Mouse (Mus musculus) layer of hippocampus, adult 2 months (tissue): ENCODE measurements at regions not wholly inside any gene's neighbourhood (a gene's known extent, or its start where the extent isn't known, plus 50 kb on each side); places are given as distances from the start of the nearest gene placed in this dataset.

Experiments used
- DNase-seq, 2 experiments: peaks; one replicate each; pipeline ENCODE4 v3.0.0; 2022; ENCODE audit warnings: low spot score in 2 of 2
- H3K27ac ChIP-seq: fragments of 200-600 bp; 2 replicates; pipeline ENCODE4 v1.8.1; 2022
- H3K4me3 ChIP-seq: fragments of 200-600 bp; 2 replicates; pipeline ENCODE4 v1.8.1; 2022; ENCODE audit warnings: mild to moderate bottlenecking
- CTCF ChIP-seq: fragments of 200-600 bp; conservative IDR thresholded peaks from 2 replicates; pipeline ENCODE4 v1.8.1; 2022; ENCODE audit warnings: antibody characterized with exemption, mild to moderate bottlenecking, moderate library complexity

GRCm38 (mm10) chr9:47251160-47251559 is 252.6 kb downstream of the Gm4791 start:
- no peak overlapping the region for H3K4me3 ChIP-seq
- TF ChIP-seq CTCF = peak; percentile 20; the same call in 1 of the 2 replicates
- H3K27ac ChIP-seq = no peak overlapping the region
- no peak for DNase-seq

DNA sequence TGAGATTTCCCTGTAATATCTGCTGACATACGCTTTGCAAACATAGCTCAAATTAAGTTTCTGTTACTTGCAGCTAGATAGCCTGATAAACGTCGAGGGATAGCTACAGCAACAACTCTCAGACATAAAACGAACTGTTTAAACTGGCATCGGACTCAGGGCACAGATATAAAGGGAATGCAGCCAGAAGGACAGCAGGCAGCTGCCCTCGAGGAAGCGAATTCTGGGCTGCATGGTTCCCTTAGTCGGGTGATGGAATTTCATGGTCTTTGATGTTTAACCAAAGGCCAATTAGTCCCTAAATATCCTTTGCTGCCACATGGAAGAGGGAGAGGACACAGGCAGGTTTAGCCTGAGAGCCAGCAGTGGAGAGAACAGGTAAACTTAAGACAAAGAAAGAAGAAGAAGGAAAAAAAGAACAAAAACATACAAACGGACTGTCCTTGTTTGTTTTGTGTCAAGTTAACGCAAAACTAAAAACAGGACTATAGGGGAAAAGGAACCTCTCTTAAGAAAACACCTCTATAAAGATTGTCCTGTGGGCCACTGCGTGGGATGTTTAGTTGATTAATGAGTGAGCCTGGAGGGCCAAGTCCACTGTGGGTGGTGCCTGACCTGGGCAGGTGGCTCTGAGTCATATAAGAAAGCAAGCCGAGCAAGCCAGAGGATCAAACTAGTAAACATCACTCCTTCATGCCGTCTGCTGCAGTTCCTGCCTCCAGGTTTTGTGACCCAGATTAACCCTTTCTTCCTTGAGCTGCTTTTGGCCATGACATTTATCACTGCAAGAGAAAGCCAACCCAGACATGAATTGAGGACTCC is 255.5 kb downstream of the Gm4791 start:
- DNase-seq = no peak
- no peak for TF ChIP-seq CTCF
- no peak overlapping the region for H3K27ac ChIP-seq
- H3K4me3 ChIP-seq = no peak overlapping the region

DNA sequence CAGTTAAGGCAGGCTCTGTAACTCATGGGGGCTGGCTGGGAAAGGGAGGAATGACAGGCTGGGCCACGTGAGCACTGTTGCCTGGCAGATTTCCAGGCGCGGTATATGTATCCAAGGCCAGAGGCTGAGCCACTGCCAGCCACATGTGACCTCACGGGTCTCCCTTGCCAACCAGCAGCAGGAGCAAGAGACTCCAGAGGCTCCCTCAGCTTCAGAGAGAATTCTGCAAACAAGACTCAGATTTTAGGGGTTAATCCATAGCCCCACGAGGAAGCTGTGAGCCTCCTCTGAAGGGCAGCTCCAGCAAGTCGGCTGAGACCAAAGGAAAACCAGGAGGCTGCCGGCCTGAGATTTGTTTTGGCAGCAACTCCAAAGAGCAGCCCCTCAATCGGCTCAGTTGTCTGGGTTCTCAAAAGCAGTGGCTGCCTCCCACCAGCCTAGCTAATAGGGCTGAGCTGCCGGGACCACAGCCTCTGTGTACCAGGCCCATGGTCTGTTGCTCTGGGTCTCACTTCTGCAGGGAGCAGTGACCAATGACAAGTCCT is 264.0 kb upstream of the Cadm1 start:
- Histone ChIP-seq H3K27ac (no peak overlapping the region), H3K4me3 (no peak overlapping the region)
- no peak for DNase-seq
- TF ChIP-seq CTCF = no peak

- no peak overlapping the region for H3K4me3 ChIP-seq
- no peak overlapping the region for H3K27ac ChIP-seq
- no peak for DNase-seq
- no peak for TF ChIP-seq CTCF
These were observed 253.5 kb upstream of the Cadm1 start for GRCm38 (mm10) chr9:47276303-47277005.

GRCm38 (mm10) chr9:47279410-47279809 is 250.6 kb upstream of the Cadm1 start:
- no peak for DNase-seq
- Histone ChIP-seq H3K4me3 (no peak overlapping the region), H3K27ac (no peak overlapping the region)
- TF ChIP-seq CTCF = no peak

GRCm38 (mm10) chr9:47280146-47280545 is 249.8 kb upstream of the Cadm1 start:
- Histone ChIP-seq H3K4me3 (no peak overlapping the region), H3K27ac (no peak overlapping the region)
- no peak for TF ChIP-seq CTCF

GRCm38 (mm10) chr9:47280598-47280997 is 249.4 kb upstream of the Cadm1 start:
- TF ChIP-seq CTCF = 0 out of 2 replicates have a peak, but pooled peaks have one; percentile 22
- H3K27ac ChIP-seq = no peak overlapping the region
- no peak for DNase-seq

More at GRCm38 (mm10) chr9:47280146-47280545, 249.8 kb upstream of the Cadm1 start:
- DNase-seq = no peak

GRCm38 (mm10) chr9:47283746-47284455 is 246.1 kb upstream of the Cadm1 start:
- H3K27ac ChIP-seq = no peak overlapping the region
- H3K4me3 ChIP-seq = no peak overlapping the region
- no peak for TF ChIP-seq CTCF
- DNase-seq = peak in 1 of 2 experiments; percentile 14

More at GRCm38 (mm10) chr9:47280598-47280997, 249.4 kb upstream of the Cadm1 start:
- no peak overlapping the region for H3K4me3 ChIP-seq

- Histone ChIP-seq H3K27ac (no peak overlapping the region), H3K4me3 (no peak overlapping the region)
- no peak for DNase-seq
- TF ChIP-seq CTCF = no peak
These were observed 242.8 kb upstream of the Cadm1 start for GRCm38 (mm10) chr9:47286930-47287722.

DNA sequence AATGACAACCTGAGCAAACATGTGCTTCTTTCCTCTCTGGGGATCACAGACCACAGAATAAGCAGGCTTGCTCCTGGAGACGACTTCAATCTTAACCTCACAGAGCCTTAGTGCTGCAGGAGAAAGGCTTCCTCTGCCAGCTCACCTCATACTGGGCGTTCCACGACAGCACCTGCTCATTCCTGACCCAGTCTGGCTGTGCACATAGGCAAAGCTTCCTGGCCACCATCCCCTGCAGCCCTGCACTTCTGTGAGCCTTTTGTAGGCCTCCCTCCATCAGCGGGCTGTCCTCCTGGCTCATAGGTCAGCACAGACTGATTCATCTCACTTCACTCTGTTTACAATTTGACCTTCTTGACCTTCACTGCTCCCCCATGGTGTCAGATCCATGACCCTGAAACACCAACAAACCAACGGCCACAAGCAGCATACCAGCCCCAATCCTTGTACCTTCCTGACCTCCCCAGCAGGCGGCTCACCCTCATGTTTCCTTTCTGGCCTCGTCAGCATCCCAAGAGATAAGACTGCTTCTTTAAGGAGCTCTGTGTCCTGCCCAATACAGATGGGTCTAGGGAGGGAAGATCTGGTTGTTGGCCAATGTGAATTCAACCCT is 241.3 kb upstream of the Cadm1 start:
- H3K4me3 ChIP-seq = no peak overlapping the region
- no peak for TF ChIP-seq CTCF

DNA sequence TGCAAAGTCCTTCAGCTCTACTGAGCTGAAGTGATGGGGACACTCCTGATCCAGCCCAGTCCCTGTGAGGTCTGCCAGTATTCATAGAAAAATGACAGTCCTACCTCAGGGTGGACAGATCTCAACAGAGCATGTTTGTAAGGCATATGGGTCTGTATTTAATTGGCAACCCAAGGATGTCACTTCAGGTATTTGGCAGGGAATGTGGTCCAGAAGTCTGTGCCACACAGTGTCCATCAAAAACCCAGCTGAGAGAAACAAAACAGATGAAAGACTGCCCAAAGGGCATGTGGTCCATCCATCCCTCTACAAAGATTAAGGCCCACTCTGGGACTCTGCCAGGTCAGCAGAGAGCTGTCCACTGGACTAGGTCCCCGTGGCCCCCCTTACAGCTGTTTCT is 229.3 kb upstream of the Cadm1 start:
- no peak for TF ChIP-seq CTCF
- DNase-seq = no peak
- Histone ChIP-seq H3K27ac (no peak overlapping the region), H3K4me3 (no peak overlapping the region)

More for the DNA sequence above, 241.3 kb upstream of the Cadm1 start:
- DNase-seq = no peak
- H3K27ac ChIP-seq = no peak overlapping the region
